18 mouse cellular contexts compared by ENCODE assay signal in genomic region chr4:55101601-55102000, GRCm38 (mm10).
DNase-seq lines count a peak whose midpoint lies in the region; ATAC-seq and TF ChIP-seq lines count a peak whose summit lies in the region.
"Had no signal": no experiment of that assay in that cellular context is flagged by ENCODE, and none has a peak within 500 bp of the region (broad histone marks: within the 10 kb centered on the region; RNA-seq: fewer than 3 reads in every experiment).

No protein-coding gene starts in this region.

- no peaks in the 10 kb centered on the region for H3K9me3 ChIP-seq in lung, embryonic 16.5 days (ENCODE audit: control insufficient read depth, low read length)
- H3K9me3 ChIP-seq: embryonic facial prominence, embryonic 10.5 days; embryonic facial prominence, embryonic 12.5 days; forebrain, embryonic 13.5 days; forebrain, embryonic 15.5 days had no signal

- no peak for TF ChIP-seq POLR2A in lung, adult 2 months (IDR thresholded peaks at IDR 0.05; ENCODE audit: borderline replicate concordance, extremely low read depth, low read depth, low read length)

- H3K4me2 ChIP-seq in lung, embryonic 16.5 days (ENCODE audit: low read depth, low read length) = no peak overlapping the region
- H3K4me2 ChIP-seq: embryonic facial prominence, embryonic 12.5 days; forebrain, embryonic 13.5 days; forebrain, embryonic 15.5 days had no signal

- no peak overlapping the region for H3K9ac ChIP-seq in lung, embryonic 16.5 days (ENCODE audit: low read length)
- H3K9ac ChIP-seq: embryonic facial prominence, embryonic 12.5 days; forebrain, embryonic 13.5 days; forebrain, embryonic 15.5 days had no signal

- no peaks in the 10 kb centered on the region for H3K36me3 ChIP-seq in lung, embryonic 16.5 days (ENCODE audit: control insufficient read depth, insufficient read depth, low read length)
- H3K36me3 ChIP-seq: embryonic facial prominence, embryonic 10.5 days; embryonic facial prominence, embryonic 12.5 days; forebrain, embryonic 15.5 days had no signal

- 0 out of 2 replicates have a peak overlapping the region, but pooled peaks have one; percentile 5 for H3K27ac ChIP-seq in lung, embryonic 16.5 days (ENCODE audit: low read length)
- H3K27ac ChIP-seq: embryonic facial prominence, embryonic 10.5 days; embryonic facial prominence, embryonic 12.5 days; forebrain, embryonic 13.5 days; forebrain, embryonic 15.5 days had no signal

- no peak for TF ChIP-seq CTCF in lung, adult 2 months (IDR thresholded peaks at IDR 0.05; ENCODE audit: insufficient read depth, low read length)

- no peaks in the 10 kb centered on the region for H3K27me3 ChIP-seq in lung, embryonic 16.5 days (ENCODE audit: control insufficient read depth, insufficient read depth, low read depth, low read length)
- H3K27me3 ChIP-seq: embryonic facial prominence, embryonic 12.5 days; forebrain, embryonic 13.5 days; forebrain, embryonic 15.5 days had no signal

- no peak for DNase-seq in lung, postnatal 4 days
- peak; percentile 26 for DNase-seq in lung, postnatal 25 days (ENCODE audit: low spot score)
- DNase-seq in lung, adult 2 months = no peak
- DNase-seq in lung, postnatal 36 days = peak; percentile 44
- DNase-seq in gastrocnemius, adult 18-20 months (ENCODE audit: low spot score) = no peak
- DNase-seq: adrenal gland, adult 8-10 months; adrenal gland, postnatal 36 days; cerebellum, adult 11-12 months; cerebellum, adult 2 months; cerebellum, adult 9-10 months; cerebellum, postnatal 10 days; cerebellum, postnatal 25 days had no signal

- peak; percentile 86 for ATAC-seq in lung, embryonic 16.5 days (ENCODE audit: low read depth)
- ATAC-seq: activated CD4-positive, CD25-positive, alpha-beta regulatory T cell, adult 4 months; forebrain, embryonic 13.5 days; forebrain, embryonic 15.5 days had no signal

- no peak overlapping the region for H3K4me3 ChIP-seq in lung, embryonic 16.5 days (ENCODE audit: low read length)
- no peak overlapping the region for H3K4me3 ChIP-seq in lung, adult 2 months (replicated peaks; ENCODE audit: extremely low read depth, low read depth, low read length)
- H3K4me3 ChIP-seq: embryonic facial prominence, embryonic 10.5 days; embryonic facial prominence, embryonic 12.5 days; forebrain, embryonic 13.5 days; forebrain, embryonic 15.5 days had no signal

- WGBS in lung, embryonic 16.5 days = 55% methylated on average over 9 of the region's 9 CpGs
- WGBS in lung, adult 2 months = 66% methylated on average over 9 of the region's 9 CpGs

- H3K4me1 ChIP-seq in lung, embryonic 16.5 days (replicated peaks; ENCODE audit: control insufficient read depth, insufficient read depth, low read length) = no peaks in the 10 kb centered on the region
- H3K4me1 ChIP-seq in lung, adult 2 months (ENCODE audit: control insufficient read depth, insufficient read depth, low read length) = no peaks in the 10 kb centered on the region
- H3K4me1 ChIP-seq: embryonic facial prominence, embryonic 10.5 days; embryonic facial prominence, embryonic 12.5 days; forebrain, embryonic 15.5 days had no signal

Comparison
In these comparisons a context has a peak if more than half of its experiments do, and no peak if none do; other contexts are left out.
1. DNase-seq: peak in lung, postnatal 25 days (single experiment) and lung, postnatal 36 days (single experiment); none in lung, postnatal 4 days (0 of 2), lung, adult 2 months (single experiment) and gastrocnemius, adult 18-20 months (single experiment).